Mouse (Mus musculus) liver, adult (tissue): ENCODE results near the gene Nol8.

Experiments
- GATA4 ChIP-seq: IDR thresholded peaks from 2 replicates; pipeline ENCODE4 v1.6.1; 2014; ENCODE audit warnings: mild to moderate bottlenecking, low read length; ENCODE audit not compliant: insufficient replicate concordance

The Nol8 gene

DNA sequence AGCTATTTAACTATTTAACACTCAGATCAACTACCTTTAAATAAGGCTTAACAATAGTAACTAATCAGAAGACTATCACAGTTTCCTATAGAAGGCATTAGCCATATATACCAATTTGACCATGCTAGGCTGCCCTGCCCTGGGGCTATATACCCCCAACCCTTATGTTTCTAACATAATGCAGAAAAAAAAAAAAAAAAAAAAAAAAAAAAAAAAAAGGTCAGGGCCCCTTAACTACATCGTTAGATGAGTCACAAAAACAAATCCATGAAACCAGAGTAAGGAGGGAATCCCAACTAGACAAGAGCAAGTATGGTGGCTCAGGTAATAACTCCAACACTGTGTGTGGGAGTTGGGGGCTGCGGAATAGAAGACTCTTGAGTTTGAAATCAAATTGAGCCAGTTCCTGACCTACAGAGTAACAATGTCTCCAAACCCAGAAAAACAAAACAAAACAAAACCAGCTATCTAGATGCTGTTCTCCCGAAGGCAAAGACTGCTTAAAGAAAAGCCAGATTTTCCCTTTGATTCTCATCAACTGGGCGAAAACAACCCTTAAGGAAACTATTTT is 1.0 kb upstream of the Nol8 start:
- no peak for TF ChIP-seq GATA4

DNA sequence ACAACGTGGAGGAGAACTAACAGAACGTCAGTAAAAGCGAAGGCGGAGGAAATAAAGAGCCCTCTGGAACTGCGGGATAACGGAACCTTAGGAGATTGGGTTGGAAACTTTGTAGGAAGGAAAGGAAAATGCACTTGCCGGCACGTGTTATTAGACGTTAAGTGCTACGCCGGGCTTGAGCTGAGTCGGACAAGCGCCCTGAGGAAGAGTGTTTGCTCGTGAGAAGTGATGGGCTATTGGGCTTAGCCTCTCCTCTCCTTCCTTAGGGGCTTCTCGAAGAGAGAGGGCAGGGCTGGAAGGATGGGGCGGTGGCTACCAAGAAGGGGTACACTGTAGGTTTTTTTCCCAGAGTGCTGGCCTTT is 283 bp downstream of the Nol8 start:
- TF ChIP-seq GATA4: no peak

DNA sequence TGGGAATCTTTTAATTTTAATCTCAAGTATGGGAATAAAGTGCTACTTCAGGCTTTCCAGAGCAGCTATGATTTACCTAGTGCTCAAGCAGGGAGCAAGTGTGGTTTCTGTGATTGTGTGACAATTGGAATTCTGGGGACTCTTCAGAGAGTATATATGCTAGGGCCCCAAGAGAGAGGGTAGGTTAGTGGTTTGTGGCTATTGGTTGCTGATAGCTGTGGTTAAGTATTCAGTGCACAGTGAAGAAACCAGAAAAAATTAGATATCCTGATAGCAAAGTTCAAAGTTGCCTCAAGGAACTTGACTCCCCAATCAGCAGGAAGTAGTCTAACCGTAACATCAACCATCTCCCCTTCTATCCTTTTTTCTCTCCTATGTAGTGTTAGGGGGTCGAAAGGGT is 24.9 kb downstream of the Nol8 start:
- TF ChIP-seq GATA4: no peak

DNA sequence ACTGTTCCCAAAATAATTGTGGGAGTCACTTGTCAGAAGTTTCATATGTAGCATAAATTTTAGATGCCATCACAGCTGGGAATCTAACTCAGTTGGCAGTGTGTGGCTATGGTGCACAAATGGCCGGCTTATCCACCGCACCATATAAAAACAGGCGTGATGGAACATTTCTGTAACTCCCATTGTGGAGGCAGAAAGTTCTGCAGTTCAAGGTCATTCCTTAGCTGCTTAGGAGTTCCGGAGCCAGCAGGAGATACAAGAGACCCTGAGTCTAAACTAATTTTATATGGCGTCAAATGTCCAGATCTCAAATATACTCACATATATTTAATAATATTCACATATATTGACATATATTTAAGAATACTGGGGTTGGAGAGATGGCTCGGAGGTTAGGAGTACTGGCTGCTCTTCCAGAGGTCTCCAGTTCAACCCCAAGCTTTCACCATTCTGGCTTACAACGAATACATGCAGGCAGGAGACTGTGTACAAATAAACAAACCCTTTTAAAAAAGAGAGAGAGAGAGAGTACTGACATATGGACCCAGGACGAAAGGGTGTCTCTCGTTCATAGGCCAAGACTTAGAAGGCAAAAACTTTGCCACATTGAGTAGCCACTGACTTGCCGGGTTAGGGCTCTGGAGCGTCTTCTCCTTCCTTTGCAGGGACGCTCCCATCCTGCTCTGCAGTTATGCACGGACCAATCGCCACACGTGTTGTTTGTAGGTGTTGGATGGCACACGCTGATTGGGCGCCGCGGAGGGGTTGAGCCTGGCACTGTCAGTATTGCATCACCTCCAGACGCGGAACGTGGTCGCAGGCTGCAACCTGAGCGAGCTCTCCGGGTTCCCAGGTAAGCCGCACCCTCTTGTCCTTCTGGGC is 28.7 kb downstream of the Nol8 start, which contains the start of gene Iars:
Iars (plus strand) TSS at position 750 of the 882 bp plus-strand sequence.
- no peak for TF ChIP-seq GATA4

DNA sequence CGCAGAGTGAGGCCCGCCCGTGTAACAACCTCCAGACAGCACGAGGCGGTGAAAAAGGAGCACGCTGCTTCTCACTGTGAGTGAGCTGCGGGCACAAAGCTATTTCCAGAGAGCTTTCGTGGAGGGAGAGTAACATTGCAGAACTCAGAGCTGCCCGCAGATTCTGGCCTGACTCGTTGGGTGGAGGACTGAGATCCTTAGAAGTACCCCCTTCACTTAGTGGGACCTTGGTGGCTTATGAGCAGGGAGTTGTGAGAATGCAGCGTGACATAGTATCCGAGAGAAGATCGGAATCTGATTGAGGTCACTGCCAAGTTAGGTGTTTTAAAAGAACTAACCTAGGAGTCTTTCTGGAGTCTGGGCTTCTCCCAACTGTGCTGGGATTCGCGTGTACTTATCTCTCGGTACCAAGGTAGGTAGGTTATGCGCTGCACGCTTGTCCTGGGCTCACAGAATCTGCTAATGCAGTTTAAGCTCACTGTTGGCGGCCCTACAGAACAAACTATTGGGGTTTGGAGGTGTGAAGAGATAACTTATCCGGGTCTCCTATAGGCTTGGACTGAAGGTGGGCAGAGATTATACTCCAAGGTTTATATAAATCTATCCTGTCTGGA is 29.5 kb downstream of the Nol8 start:
- TF ChIP-seq GATA4: no peak

DNA sequence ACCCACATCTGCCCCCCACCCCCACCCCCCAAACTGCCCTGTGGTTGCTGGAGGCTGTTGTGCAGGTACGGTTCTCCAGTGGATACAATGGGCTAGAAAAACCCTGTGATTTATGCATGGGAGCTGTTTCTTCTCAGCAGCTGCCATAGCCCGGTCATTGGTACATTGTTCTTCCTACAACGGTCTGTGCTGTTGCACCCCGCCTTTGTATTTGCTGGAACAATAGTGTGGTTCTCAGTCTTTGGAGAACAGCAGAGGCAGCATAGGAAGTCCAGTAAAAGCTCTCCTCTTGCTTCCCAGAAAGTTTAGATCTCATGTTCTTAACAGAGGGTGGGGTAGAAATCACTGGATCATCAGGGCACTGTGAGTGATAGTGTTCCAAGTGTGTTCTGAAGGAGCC is 31.4 kb downstream of the Nol8 start:
- TF ChIP-seq GATA4: no peak

DNA sequence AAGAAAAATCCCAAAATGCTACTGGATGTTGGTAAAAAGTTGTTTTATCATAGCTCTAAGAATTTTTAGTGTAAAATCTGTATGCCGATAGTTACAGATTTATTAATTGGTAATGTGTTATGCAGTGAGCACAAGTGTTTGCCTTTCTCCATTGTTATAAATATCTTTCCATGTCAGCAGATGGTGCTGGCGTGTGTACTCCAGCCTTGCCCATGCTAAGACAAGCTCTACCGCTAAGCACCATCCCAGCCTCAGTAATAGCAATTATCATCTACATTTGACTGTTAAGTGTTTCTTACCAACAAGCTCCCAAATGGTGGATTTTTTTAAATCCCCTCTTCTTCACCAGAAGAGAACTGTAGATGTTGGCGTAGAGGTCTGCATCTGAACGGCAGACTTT is 38.2 kb downstream of the Nol8 start:
- no peak for TF ChIP-seq GATA4

DNA sequence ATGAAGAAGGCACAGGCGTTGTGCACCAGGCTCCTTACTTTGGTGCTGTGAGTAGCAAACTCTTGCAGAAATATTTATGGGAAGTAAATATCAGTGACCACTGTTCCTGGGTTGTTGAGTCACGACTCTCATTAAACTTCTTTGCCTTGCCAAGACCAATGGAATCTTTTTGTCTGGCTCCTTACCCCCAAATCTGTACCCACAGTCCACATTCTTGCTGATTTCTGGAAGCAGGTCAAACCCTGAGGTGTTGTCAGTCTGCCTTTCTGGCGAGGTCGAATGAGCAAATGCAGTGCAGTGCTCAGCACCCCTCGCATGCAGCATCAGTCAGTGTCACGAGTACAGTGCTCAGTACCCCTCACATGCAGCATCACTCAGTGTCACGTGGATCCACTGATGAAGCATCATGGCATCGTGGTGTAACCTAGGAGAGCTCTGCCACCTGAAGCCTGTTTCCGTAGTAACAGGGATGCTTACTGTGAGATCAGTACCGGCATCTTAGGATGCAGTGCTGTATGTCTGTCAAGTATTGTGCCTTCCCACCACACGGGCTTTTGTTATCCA is 50.4 kb downstream of the Nol8 start:
- TF ChIP-seq GATA4: no peak

DNA sequence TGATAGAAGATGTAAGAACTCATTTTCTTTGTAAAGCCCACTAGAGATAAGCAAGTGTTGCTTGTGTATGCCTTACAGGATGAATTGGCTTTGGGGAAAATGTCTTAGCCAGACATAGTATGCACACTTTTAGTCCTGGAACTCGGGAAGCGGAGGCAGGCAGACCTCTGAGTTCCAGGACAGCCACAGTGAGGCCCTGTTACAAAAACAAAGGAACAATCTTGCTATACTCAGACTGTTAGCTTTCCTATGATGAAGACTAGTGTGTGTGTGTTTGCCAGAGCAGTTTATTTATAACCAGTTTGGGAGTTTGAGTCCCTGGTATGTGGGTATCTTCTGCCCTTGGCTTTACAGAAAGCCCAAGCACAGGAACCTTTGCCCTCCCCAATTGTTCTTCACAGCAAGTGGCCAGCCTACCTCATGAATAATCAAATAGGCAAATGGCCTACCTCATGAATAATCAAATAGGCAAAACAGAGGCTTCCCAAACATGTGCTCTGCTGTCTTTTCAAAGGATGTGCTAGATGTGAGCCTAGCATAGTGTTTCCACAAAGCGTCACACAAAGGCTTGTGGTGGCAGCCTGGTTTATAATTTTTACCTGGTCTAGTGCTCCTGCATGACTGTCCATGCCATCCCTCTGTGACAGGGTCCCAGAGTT is 53.3 kb downstream of the Nol8 start:
- no peak for TF ChIP-seq GATA4

DNA sequence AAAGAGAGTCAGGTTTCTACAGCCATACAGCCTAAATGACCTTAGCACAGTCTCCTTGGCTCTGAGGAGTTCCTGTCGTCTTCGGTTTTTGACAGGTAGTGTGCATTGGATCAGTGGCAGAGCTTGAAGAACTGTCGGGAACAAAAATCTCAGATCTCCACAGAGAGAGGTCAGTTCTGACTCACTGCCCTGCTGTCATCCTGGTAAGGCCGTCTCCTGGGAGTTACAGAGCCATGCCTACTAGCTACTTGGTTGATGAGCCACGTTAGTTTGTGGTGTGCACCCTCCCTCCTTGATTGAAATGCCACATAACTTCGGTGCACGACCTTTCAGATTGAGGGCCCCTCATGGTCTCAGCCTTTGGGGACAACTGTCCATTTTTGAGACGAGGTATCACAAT is 55.4 kb downstream of the Nol8 start:
- TF ChIP-seq GATA4: no peak

DNA sequence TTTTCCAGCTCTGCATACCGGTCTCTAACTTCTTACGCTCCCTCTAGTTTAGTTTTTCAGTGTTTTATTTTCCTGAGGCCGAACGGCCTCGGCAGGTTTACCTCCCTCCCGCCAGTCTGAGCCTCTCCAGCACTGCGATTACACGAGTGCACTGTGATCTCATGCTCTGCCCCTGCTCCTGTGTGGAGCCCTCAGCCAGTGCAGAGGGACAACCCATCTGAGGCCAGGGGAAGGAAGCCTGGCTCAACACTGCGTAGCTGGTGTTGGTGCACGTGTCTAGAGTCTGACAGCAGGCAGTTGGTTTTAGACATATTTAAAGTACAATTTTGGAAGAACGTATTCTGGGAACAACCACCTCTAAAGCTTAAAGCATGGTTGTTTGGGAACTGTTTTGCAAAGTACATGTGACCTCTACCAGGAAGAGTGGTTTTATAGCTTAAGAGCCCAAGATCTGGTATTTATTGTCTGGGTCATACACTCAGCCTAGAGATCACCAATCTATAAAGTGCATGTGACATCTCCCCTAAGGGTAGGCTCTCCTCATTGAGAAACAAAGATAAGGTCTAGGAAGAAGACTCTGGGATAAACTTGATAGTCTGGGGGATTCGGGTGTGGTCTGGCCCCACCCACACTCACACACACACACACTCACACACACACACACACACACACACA is 59.3 kb downstream of the Nol8 start:
- no peak for TF ChIP-seq GATA4

DNA sequence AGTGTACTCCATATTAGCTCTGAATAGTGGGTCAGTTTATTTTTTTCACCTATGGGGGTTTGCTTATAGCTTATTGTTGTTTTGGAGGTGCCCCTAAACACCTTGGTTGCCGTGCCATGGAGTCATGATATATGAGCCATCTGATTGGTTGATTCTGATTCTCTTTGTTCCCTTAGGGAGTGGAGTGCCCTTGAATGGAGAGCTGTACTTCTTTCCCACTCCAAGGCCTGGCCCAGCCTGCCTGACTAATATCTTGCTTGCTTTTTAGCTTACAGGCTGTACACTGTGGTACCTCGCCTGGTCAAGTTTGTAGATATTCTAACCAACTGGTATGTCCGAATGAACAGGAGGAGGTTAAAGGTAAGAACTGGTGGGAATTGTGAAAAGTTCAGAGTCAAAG is 66.4 kb downstream of the Nol8 start:
- TF ChIP-seq GATA4: no peak
